Mouse (Mus musculus): ENCODE results near the gene Cobl. TPM values are rescaled to one million over a fixed set of nuclear protein-coding genes. Genes with fewer than 3 reads are reported as not detected.

The Cobl gene
- total RNA-seq, 2 experiments from 2014 or later: 15.1 to 19.0 TPM

DNA sequence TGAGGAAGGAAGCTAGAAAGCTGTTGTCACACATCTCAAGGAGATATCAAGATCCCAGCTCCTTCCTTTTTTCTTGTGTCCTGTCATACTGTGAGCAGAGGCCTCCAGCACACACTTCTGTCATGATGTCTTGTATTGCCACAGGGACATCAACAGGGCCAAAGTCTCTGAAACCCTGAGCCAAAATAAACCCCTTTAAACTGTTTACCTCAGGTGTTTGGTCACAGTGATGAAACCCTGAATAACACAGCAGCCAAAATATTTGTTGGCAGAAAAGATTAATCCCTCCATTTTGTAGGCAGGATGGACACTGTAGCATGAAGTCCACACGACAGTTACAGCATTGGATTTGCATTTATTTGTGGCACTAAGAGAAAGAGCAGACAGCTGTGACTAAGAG, 228.4 kb downstream of the Cobl start:
- DNase-seq (ENCODE audit: low spot score in 2 of 2): no peak
- TF ChIP-seq CTCF (conservative IDR thresholded peaks at IDR 0.05): no peak
- H3K27ac ChIP-seq: no peak overlapping the region
- no peak overlapping the region for H3K4me3 ChIP-seq

- H3K27ac ChIP-seq: no peak overlapping the region
- no peak overlapping the region for H3K4me3 ChIP-seq
- DNase-seq (ENCODE audit: low spot score in 2 of 2): no peak
- no peak for TF ChIP-seq CTCF (conservative IDR thresholded peaks at IDR 0.05)
These were observed 229.9 kb downstream of the Cobl start for GRCm38 (mm10) chr11:12234876-12235275.

DNA sequence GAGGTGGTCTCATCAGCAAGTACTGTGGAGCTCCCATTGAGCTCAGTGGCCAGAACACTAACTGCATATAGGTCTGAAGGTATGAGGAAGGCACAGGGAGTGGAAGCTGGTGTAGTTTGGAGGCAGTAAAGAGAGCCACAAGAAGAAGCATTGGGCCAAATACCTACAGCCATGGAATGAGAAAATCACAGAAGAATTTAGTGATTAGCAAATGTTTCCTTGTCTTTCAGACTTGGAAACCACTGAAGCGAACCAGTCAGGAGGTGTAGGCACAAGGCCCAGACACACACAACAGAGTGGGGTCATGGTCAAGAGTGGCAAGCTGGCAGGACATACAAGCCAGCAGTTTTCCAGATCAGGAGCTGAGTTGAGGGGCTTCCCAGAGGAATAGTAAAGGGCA, 230.6 kb downstream of the Cobl start:
- no peak for DNase-seq (ENCODE audit: low spot score in 2 of 2)
- no peak overlapping the region for H3K27ac ChIP-seq
- no peak for TF ChIP-seq CTCF (conservative IDR thresholded peaks at IDR 0.05)
- H3K4me3 ChIP-seq: no peak overlapping the region

DNA sequence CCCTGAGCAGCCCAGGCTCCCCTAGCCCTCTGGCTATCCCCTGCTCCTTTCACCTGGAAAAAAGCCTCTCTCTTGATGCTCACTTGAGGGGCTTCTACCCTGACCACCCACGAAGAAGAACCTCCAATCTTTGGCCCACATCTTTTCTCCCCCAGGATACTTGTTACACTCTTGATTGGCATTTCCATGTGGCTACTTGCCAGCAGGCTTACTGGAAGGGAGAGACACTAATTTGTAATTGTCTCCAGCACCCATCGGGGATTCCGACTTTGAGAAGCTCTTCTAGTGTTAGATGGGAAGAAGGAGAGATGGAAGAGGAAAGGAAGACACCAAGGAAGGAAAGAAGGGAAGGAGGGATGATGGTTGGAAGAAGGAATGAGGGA, 232.0 kb downstream of the Cobl start:
- DNase-seq (ENCODE audit: low spot score in 2 of 2): no peak
- TF ChIP-seq CTCF (conservative IDR thresholded peaks at IDR 0.05): no peak
- Histone ChIP-seq H3K4me3 (no peak overlapping the region), H3K27ac (no peak overlapping the region)

- no peak for TF ChIP-seq CTCF (conservative IDR thresholded peaks at IDR 0.05)
- peak; percentile 64 to 73 for DNase-seq (ENCODE audit: low spot score in 2 of 2)
- Histone ChIP-seq H3K4me3 (no peak overlapping the region), H3K27ac (no peak overlapping the region)
These were observed 232.6 kb downstream of the Cobl start for GRCm38 (mm10) chr11:12232041-12232742.

- 0 out of 2 replicates have a peak, but pooled peaks have one; percentile 9 for TF ChIP-seq CTCF (conservative IDR thresholded peaks at IDR 0.05)
- DNase-seq (ENCODE audit: low spot score in 2 of 2): peak; percentile 71 to 87
- no peak overlapping the region for H3K27ac ChIP-seq
These were observed 233.2 kb downstream of the Cobl start for GRCm38 (mm10) chr11:12231481-12232035.

GRCm38 (mm10) chr11:12229411-12229810, 235.3 kb downstream of the Cobl start:
- no peak for DNase-seq (ENCODE audit: low spot score in 2 of 2)
- no peak overlapping the region for H3K4me3 ChIP-seq
- TF ChIP-seq CTCF (conservative IDR thresholded peaks at IDR 0.05): no peak
- H3K27ac ChIP-seq: no peak overlapping the region

More at GRCm38 (mm10) chr11:12231481-12232035, 233.2 kb downstream of the Cobl start:
- no peak overlapping the region for H3K4me3 ChIP-seq

- no peak overlapping the region for H3K4me3 ChIP-seq
- H3K27ac ChIP-seq: no peak overlapping the region
- TF ChIP-seq CTCF (conservative IDR thresholded peaks at IDR 0.05): no peak
- DNase-seq (ENCODE audit: low spot score in 2 of 2): no peak
These were observed 237.4 kb downstream of the Cobl start for GRCm38 (mm10) chr11:12227343-12227742.

- H3K4me3 ChIP-seq: no peak overlapping the region
- no peak overlapping the region for H3K27ac ChIP-seq
- no peak for DNase-seq (ENCODE audit: low spot score in 2 of 2)
- no peak for TF ChIP-seq CTCF (conservative IDR thresholded peaks at IDR 0.05)
These were observed 244.9 kb downstream of the Cobl start for GRCm38 (mm10) chr11:12219594-12220530.

GRCm38 (mm10) chr11:12216897-12217296, 247.9 kb downstream of the Cobl start:
- H3K27ac ChIP-seq: no peak overlapping the region
- no peak for TF ChIP-seq CTCF (conservative IDR thresholded peaks at IDR 0.05)
- no peak overlapping the region for H3K4me3 ChIP-seq
- DNase-seq (ENCODE audit: low spot score in 2 of 2): no peak

- DNase-seq (ENCODE audit: low spot score in 2 of 2): no peak
- TF ChIP-seq CTCF (conservative IDR thresholded peaks at IDR 0.05): no peak
- Histone ChIP-seq H3K27ac (no peak overlapping the region), H3K4me3 (no peak overlapping the region)
These were observed 249.2 kb downstream of the Cobl start for GRCm38 (mm10) chr11:12215582-12215981.

GRCm38 (mm10) chr11:12208574-12208973, 256.2 kb downstream of the Cobl start:
- Histone ChIP-seq H3K27ac (no peak overlapping the region), H3K4me3 (no peak overlapping the region)
- TF ChIP-seq CTCF (conservative IDR thresholded peaks at IDR 0.05): no peak
- no peak for DNase-seq (ENCODE audit: low spot score in 2 of 2)

Measured in layer of hippocampus, adult 2 months (tissue).